Mouse (Mus musculus) lung, adult 2 months (tissue): ENCODE data around the gene Pak1.

Source experiments
- CTCF ChIP-seq: fragments of 200-500 bp; IDR thresholded peaks from 2 replicates; pipeline ENCODE4 v1.5.1; 2011; ENCODE audit warnings: mild to moderate bottlenecking, low read length, control low read depth; ENCODE audit not compliant: insufficient read depth
- POLR2A ChIP-seq: fragments of 200-500 bp; IDR thresholded peaks from 2 replicates; pipeline ENCODE4 v1.6.1; 2011; ENCODE audit warnings: low read depth, mild to moderate bottlenecking, control low read depth, low read length, borderline replicate concordance; ENCODE audit errors: extremely low read depth

DNA sequence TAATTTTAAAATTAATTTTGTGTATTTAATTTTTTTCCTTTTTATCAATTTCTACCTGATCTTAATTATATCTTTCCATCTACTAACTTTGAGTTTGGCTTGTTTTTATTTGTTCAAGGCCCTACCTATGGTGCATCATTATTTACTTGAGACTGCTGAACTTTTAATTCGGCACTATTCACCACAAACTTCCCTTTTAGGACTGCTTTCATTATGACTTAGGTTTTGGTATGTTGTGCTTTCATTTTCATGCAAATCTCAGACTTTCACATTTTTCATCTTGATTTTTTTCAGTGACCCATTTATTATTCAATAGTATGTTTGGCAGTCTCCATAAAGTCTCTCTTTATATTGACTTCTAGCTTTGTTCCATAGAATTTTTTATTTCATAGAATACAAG lies 156.1 kb downstream of the Pak1 start:
- TF ChIP-seq CTCF (no peak), POLR2A (no peak)
